Mouse (Mus musculus): ENCODE data around the gene Tas1r3. TPM values are rescaled to one million over a fixed set of nuclear protein-coding genes. Genes with fewer than 3 reads are reported as not detected.
A peak's percentile ranks its signal among the peaks of the same experiment; 100 is the strongest.

Tas1r3 gene
- total RNA-seq, 2 experiments from 2014 or later: 0.20 to 0.34 TPM

- intact Hi-C loops (cut with DNase I): no loop called here
- DNase-seq: peak in 1 of 2 experiments; percentile 53
Observed at GRCm38 (mm10) chr4:155847591-155848352, 15.4 kb downstream of the Tas1r3 start.

DNA sequence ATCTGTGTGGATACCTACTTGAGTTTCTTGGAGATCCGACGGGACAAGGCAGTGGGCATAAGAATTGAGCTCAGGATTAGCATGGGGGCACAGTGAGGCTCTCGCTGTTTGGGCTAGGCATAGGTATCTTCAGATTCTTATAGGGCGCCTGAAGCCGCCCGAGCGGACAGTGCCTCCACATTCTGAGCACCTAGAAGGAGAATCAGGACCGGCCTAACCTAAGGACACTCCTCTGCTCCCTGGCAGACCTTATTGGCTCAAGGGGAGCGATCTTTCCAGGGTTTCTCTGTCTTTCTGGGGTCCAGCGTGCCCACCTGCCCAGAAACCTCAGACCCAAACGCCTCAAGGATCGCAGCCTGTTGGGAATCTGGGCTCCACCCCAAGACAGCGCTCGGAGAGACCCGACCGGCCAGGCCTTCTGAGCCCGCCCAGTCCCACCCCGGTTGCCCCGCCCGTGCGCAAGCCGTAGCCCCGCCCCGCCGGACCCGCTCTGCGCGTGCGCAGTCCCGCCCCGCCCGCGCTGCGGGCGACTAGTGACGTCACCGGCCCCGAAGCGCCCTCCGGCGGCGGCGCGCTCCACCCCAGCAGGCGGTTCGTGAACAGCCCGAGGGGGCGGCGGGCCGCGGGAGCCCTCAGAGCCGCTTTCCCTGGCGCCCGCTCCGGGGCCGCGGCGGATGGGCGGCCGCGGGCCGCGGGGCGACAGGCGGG is 16.1 kb downstream of the Tas1r3 start, which contains the start of gene Dvl1:
Dvl1 (plus strand) TSS at position 532 of the 708 bp plus-strand sequence.
- intact Hi-C loops (cut with DNase I): no loop called here
- DNase-seq: peak; percentile 96 to 97

- intact Hi-C loops (cut with DNase I): no loop called here
- no peak for DNase-seq
Observed at GRCm38 (mm10) chr4:155843231-155843630, 19.9 kb downstream of the Tas1r3 start.

DNA sequence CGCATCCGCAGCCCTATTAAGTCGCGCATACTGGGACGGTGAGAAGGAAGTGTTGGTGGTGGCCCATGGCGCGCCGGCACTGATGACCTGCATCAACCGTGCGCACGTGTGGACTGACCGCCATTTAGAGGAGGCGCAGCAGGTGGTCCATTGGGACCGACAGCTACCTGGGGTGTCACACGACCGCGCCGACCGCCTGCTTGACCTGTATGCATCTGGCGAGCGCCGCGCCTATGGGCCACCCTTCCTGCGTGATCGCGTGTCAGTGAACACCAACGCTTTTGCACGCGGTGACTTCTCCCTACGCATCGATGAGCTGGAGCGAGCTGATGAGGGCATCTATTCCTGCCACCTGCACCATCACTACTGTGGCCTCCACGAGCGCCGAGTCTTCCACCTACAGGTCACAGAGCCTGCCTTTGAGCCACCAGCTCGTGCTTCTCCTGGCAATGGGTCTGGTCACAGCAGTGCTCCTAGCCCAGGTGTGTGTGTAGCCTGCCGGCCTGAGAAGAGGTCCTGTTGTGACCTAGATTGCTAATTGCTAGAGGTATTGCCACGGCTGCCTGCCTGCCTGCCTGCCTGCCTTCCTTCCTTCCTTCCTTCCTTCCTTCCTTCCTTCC is 21.4 kb downstream of the Tas1r3 start:
- DNase-seq: no peak
- intact Hi-C loops (cut with DNase I): no loop called here

DNA sequence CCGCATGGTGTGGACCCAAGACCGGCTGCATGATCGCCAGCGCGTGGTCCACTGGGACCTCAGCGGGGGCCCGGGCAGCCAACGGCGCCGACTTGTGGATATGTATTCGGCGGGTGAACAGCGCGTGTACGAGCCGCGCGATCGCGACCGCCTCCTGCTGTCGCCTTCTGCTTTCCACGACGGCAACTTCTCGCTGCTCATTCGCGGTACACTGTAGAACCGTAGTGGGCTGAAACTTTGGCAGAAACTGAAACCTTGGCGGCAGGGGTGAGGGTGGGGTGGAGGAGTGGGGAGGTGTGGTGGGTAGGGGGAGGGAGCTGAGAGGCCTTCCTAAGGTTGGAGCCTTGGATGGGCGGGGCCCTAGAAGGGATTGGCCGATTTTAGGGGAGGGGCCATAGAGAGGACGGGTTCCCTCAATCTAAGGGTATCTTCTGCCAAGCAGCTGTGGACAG is 22.1 kb downstream of the Tas1r3 start:
- intact Hi-C loops (cut with DNase I): no loop called here
- DNase-seq: peak; percentile 67 to 75

GRCm38 (mm10) chr4:155840076-155841002 is 22.8 kb downstream of the Tas1r3 start:
- intact Hi-C loops (cut with DNase I): no loop called here
- DNase-seq: peak in 1 of 2 experiments; percentile 36

DNA sequence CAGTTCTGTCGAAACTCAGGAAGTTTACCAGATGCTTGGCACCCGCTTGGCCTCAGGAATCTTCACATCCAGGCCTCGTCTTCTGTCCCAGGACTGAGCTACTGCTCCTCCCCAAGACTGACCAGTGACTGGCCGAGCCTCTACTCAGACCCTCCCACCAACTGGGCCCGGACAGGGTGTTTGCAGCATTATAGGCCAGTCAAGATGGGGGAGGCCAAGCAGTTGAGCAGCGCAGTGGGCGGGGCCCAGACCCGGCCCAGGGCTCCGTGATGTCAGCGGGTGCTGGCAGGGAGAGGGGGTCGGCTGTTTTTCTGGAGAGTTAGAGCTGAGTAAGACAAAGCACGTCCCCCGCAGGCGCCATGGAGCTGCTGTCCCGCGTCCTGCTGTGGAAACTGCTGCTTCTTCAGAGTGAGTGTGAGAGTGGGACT is 23.7 kb downstream of the Tas1r3 start, which contains the start of gene Mxra8:
Mxra8 (plus strand) TSS at position 198 of the 428 bp plus-strand sequence.
- DNase-seq: peak; percentile 90 to 92
- intact Hi-C loops (cut with DNase I): no loop called here

- intact Hi-C loops (cut with DNase I): no loop called here
Observed at GRCm38 (mm10) chr4:155838187-155839153, 24.7 kb downstream of the Tas1r3 start.

GRCm38 (mm10) chr4:155837404-155838010 is 25.7 kb downstream of the Tas1r3 start:
- peak; percentile 73 for DNase-seq
- intact Hi-C loops (cut with DNase I): no loop called here

More at GRCm38 (mm10) chr4:155838187-155839153, 24.7 kb downstream of the Tas1r3 start:
- peak; percentile 69 to 75 for DNase-seq

GRCm38 (mm10) chr4:155833836-155834235 is 29.3 kb downstream of the Tas1r3 start:
- intact Hi-C loops (cut with DNase I): loop anchor here (5.0 kb wide), 1 partner anchor 108 kb away; the partner anchor contains the start of gene Ube2j2
- DNase-seq: peak; percentile 90 to 94

GRCm38 (mm10) chr4:155833234-155833633 is 29.9 kb downstream of the Tas1r3 start:
- no peak for DNase-seq
- intact Hi-C loops (cut with DNase I): loop anchor here (5.0 kb wide), 1 partner anchor 109 kb away; the partner anchor contains the start of gene Ube2j2

- intact Hi-C loops (cut with DNase I): loop anchor here (5.0 kb wide), 1 partner anchor 110 kb away; the partner anchor contains the start of gene Ube2j2
- no peak for DNase-seq
Observed at GRCm38 (mm10) chr4:155832321-155832720, 30.8 kb downstream of the Tas1r3 start.

- no peak for DNase-seq
- intact Hi-C loops (cut with DNase I): loop anchor here (5.0 kb wide), 1 partner anchor 110 kb away; the partner anchor contains the start of gene Ube2j2
Observed at GRCm38 (mm10) chr4:155831831-155832230, 31.3 kb downstream of the Tas1r3 start.

DNA sequence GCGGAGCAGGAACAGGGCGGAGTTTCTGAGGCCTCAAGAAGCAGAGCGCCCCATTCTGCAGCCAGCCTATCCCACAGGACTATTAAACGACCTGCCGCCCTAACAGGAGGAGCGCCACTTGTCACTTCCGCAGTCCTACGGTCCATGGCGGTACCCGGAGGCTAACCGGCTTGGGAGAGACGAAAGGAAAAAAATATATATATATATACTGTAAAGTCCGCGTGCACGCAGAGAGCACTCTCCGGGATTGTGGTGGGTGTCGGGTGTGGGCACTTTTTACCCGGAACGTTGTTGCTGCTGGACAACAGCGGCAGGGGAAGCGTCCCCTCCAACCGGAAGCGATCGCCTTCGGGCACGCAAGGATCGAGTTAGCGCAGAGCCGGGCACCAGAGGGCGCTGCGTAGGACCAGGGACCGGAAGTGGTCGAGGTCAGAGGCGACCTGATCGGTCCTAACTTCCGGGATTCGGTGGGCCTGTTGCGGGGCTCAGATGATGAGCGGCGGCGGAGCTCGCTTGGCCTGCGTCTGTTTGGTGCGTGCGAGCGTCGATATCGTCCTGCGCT is 31.9 kb downstream of the Tas1r3 start, which contains the start of gene Aurkaip1:
Aurkaip1 (plus strand) TSS at position 68 of the 562 bp plus-strand sequence.
- DNase-seq: peak; percentile 97
- intact Hi-C loops (cut with DNase I): loop anchor here (5.0 kb wide), 1 partner anchor 111 kb away; the partner anchor contains the start of gene Ube2j2

DNA sequence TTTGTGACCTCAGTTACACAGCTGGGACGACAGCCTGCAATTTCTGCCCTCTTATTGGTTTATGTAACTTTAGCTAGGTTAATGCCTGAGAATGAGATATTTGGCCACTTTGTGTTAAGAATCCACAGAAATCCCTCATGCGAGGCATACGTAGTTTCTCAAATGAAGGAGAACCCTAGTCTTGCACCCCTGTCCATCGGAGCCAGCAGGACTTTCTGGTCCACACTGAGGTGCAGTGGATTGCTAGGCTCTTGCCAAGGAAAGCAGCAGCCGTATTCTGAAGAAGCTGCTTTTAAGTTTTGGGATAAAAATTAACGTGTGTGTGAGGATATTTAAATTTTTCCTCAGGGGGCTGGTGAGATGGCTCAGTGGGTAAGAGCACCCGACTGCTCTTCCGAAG is 32.6 kb downstream of the Tas1r3 start:
- DNase-seq: no peak
- intact Hi-C loops (cut with DNase I): loop anchor here (5.0 kb wide), 1 partner anchor 112 kb away; the partner anchor contains the start of gene Ube2j2

DNA sequence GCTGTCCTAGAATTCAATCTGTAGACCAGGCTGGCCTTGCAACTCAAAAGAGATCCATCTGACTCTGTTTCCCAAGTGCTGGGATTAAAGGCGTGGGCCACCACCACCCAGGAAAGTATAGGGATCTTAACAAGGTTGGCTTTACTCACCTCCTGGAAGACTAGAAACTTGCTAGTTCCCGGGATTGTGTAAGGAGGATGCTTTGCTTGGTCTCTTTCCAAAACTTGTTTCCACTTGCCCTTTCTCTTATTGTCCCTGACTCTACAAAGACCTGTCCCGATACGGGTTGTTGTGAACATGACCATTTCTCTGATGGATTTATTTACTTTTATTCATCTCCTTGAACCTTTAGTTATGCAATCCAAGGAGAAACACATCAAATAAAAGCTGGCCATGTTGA is 33.3 kb downstream of the Tas1r3 start:
- no peak for DNase-seq
- intact Hi-C loops (cut with DNase I): loop anchor here (2.0 to 5.0 kb wide), 2 partner anchors 17 to 112 kb away; partner anchors contain the start of genes Ccnl2 and Ube2j2

DNA sequence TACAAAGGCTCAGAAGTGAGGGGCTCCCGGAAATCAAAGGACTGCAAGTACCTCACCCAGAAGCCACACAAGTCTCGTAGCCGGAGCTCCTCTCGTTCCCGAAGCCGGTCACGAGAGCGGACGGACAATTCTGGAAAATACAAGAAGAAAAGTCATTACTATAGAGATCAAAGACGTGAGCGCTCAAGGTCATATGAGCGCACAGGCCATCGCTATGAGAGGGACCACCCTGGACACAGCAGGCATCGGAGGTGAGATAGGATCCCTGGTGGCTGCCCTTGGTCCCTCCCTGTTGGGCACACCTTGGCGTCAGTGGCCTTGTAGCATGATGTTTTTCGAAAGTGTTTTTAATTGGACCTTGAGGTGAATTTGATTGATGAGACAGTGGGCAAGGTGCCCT is 39.7 kb downstream of the Tas1r3 start:
- no peak for DNase-seq
- intact Hi-C loops (cut with DNase I): no loop called here

Measured in heart, postnatal 10 days (tissue).